Mouse (Mus musculus): Measurements from ENCODE around the gene Fam185a. TPM values are rescaled to one million over a fixed set of nuclear protein-coding genes. Genes with fewer than 3 reads are reported as not detected.
A peak's percentile ranks its signal among the peaks of the same experiment; 100 is the strongest.

The Fam185a gene
- polyA plus RNA-seq, 1 experiment: 2.8 TPM

DNA sequence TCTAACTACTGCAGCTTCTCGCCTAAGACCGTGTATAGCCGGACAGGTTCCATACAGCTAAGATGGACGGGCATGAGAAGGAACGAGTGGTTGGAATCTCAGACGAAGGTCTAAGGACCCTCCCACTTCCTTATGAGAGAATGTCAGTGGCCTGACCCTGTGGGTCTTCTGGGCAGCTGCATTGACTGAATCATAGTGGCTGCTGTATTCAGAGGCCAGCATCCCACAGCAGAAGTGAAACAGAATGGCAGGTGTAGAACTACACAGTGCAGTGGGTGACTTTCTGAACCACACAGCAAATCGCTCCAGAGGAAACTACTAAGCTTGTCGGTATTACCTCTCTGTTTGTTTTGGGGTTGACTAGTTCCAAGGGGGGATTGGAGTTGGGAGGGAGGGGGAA, 80.4 kb downstream of the Fam185a start:
- H3K27me3 ChIP-seq (ENCODE audit: control insufficient read depth, insufficient read depth, insufficient read length): no peaks in the 10 kb centered on the region
- H3K79me2 ChIP-seq (ENCODE audit: control insufficient read depth, insufficient read depth): no peaks in the 10 kb centered on the region
- TF ChIP-seq FOSL1 (IDR thresholded peaks at IDR 0.05; ENCODE audit: insufficient read depth, low read length, poor library complexity, severe bottlenecking): no peak
- peak; percentile 64 for TF ChIP-seq MYOD1 (IDR thresholded peaks at IDR 0.05; ENCODE audit: control insufficient read depth, insufficient read length, low read depth)
- H3K4me3 ChIP-seq (ENCODE audit: insufficient read depth, poor library complexity, severe bottlenecking): no peak overlapping the region
- no peaks in the 10 kb centered on the region for H3K79me3 ChIP-seq (ENCODE audit: low read depth)
- H3ac ChIP-seq (ENCODE audit: control insufficient read depth, insufficient read length, low read depth): no peak overlapping the region
- H3K36me3 ChIP-seq (ENCODE audit: control insufficient read depth, insufficient read depth): no peaks in the 10 kb centered on the region

DNA sequence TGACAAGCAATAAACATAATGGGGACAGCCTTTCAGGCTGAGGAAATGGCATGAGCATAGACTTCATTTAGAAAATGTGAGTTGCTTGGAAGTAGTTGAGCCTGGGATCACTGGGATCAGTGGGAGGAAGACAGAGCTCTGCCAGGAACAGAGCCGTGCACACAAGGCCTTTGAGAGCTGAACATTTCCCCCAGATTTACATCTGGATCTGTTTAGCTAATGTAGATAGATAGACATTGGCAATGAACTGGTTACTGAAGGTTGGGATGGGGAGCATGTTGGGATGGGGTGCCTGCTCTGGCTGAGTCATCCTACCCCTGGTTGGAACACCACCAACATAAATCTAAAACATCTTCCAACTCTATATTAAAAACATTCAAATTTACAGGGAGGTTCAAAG, 82.1 kb downstream of the Fam185a start:
- Histone ChIP-seq H3ac (ENCODE audit: control insufficient read depth, insufficient read length, low read depth) (no peak overlapping the region), H3K27me3 (ENCODE audit: control insufficient read depth, insufficient read depth, insufficient read length) (no peaks in the 10 kb centered on the region), H3K79me2 (ENCODE audit: control insufficient read depth, insufficient read depth) (no peaks in the 10 kb centered on the region), H3K4me3 (ENCODE audit: insufficient read depth, poor library complexity, severe bottlenecking) (no peak overlapping the region), H3K36me3 (ENCODE audit: control insufficient read depth, insufficient read depth) (no peaks in the 10 kb centered on the region), H3K79me3 (ENCODE audit: low read depth) (no peaks in the 10 kb centered on the region)
- TF ChIP-seq FOSL1 (IDR thresholded peaks at IDR 0.05; ENCODE audit: insufficient read depth, low read length, poor library complexity, severe bottlenecking) (no peak), CEBPB (IDR thresholded peaks at IDR 0.05; ENCODE audit: low read depth) (no peak), USF1 (IDR thresholded peaks at IDR 0.05; ENCODE audit: low read depth) (no peak), MAX (IDR thresholded peaks at IDR 0.05) (no peak), CTCF (IDR thresholded peaks at IDR 0.05; ENCODE audit: control insufficient read depth, insufficient read depth, insufficient read length) (no peak), MYOD1 (IDR thresholded peaks at IDR 0.05; ENCODE audit: control insufficient read depth, insufficient read length, low read depth) (no peak)

DNA sequence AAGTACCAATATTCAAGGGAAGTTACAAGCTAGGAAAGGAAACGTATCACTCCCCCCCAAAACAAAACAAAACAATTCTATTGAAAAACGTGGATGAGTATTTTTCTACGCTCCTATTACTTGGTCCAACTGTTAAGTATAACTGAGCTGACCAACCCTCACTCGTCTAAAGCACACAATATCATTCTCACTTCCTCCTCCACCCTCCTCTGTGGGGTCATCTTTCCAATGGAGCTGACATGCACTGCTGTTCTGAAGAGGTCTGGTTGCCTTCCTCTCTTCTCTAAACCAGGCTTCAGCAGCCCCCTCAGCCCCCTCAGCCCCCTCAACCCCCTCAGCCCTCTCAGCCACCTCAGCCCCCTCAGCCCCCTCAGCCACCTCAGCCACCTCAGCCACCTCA, 85.0 kb downstream of the Fam185a start:
- no peaks in the 10 kb centered on the region for H3K79me2 ChIP-seq (ENCODE audit: control insufficient read depth, insufficient read depth)
- no peaks in the 10 kb centered on the region for H3K79me3 ChIP-seq (ENCODE audit: low read depth)
- no peaks in the 10 kb centered on the region for H3K36me3 ChIP-seq (ENCODE audit: control insufficient read depth, insufficient read depth)
- H3K27me3 ChIP-seq (ENCODE audit: control insufficient read depth, insufficient read depth, insufficient read length): no peaks in the 10 kb centered on the region
- H3K4me3 ChIP-seq (ENCODE audit: insufficient read depth, poor library complexity, severe bottlenecking): no peak overlapping the region
- TF ChIP-seq CEBPB (IDR thresholded peaks at IDR 0.05; ENCODE audit: low read depth) (no peak), MYOG (IDR thresholded peaks at IDR 0.05; ENCODE audit: control insufficient read depth, extremely low read depth, insufficient read length) (no peak), MYOD1 (IDR thresholded peaks at IDR 0.05; ENCODE audit: control insufficient read depth, insufficient read length, low read depth) (no peak), USF1 (IDR thresholded peaks at IDR 0.05; ENCODE audit: low read depth) (no peak), CTCF (IDR thresholded peaks at IDR 0.05; ENCODE audit: control insufficient read depth, insufficient read depth, insufficient read length) (no peak), FOSL1 (IDR thresholded peaks at IDR 0.05; ENCODE audit: insufficient read depth, low read length, poor library complexity, severe bottlenecking) (no peak), MAX (IDR thresholded peaks at IDR 0.05) (no peak)
- no peak overlapping the region for H3ac ChIP-seq (ENCODE audit: control insufficient read depth, insufficient read length, low read depth)

DNA sequence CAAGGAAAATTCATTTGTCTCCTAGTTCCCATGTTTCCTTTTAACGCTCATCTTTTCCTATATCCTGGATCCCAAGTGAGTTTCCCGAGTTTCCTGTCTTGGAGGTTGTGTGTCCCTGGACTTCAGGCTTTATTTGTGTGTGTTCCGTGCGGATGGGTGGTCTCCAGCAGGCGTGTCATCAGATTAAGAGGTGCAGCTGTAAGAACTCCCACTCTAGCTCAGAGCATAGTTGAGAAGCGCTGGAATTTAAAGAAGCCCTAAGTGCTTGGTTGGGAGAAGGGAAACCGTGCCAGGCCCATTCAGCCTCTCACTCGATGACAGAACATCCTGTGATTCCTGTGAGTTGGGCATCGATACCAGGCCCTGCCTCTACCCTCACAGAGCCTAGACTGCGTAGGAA, 88.6 kb downstream of the Fam185a start:
- H3K79me3 ChIP-seq (ENCODE audit: low read depth): no peaks in the 10 kb centered on the region
- H3K27me3 ChIP-seq (ENCODE audit: control insufficient read depth, insufficient read depth, insufficient read length): no peaks in the 10 kb centered on the region
- H3ac ChIP-seq (ENCODE audit: control insufficient read depth, insufficient read length, low read depth): no peak overlapping the region
- TF ChIP-seq MYOG (IDR thresholded peaks at IDR 0.05; ENCODE audit: control insufficient read depth, extremely low read depth, insufficient read length) (no peak), CTCF (IDR thresholded peaks at IDR 0.05; ENCODE audit: control insufficient read depth, insufficient read depth, insufficient read length) (no peak), CEBPB (IDR thresholded peaks at IDR 0.05; ENCODE audit: low read depth) (no peak), FOSL1 (IDR thresholded peaks at IDR 0.05; ENCODE audit: insufficient read depth, low read length, poor library complexity, severe bottlenecking) (no peak), USF1 (IDR thresholded peaks at IDR 0.05; ENCODE audit: low read depth) (no peak), MYOD1 (IDR thresholded peaks at IDR 0.05; ENCODE audit: control insufficient read depth, insufficient read length, low read depth) (no peak), MAX (IDR thresholded peaks at IDR 0.05) (no peak)
- H3K4me3 ChIP-seq (ENCODE audit: insufficient read depth, poor library complexity, severe bottlenecking): no peak overlapping the region
- no peaks in the 10 kb centered on the region for H3K79me2 ChIP-seq (ENCODE audit: control insufficient read depth, insufficient read depth)
- no peaks in the 10 kb centered on the region for H3K36me3 ChIP-seq (ENCODE audit: control insufficient read depth, insufficient read depth)

DNA sequence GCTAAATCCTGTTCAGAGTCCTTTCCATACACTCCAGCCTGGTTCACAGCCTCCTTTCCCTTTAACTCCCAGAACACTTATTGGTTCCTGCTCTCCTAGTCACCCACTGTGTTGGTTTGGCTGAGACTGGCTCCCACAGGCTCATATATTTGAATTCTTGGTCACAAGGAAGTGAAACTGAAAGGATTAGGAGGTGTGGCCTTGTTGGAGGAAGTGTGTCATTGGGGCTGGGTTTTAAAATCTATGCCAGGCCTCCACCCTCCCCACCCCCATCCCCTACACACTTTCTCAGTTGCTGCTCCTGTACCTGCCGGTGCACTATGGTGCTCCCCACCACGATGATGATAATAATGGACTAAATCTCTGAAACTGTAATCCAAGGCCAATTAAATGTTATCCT, 92.8 kb downstream of the Fam185a start:
- Histone ChIP-seq H3K27me3 (ENCODE audit: control insufficient read depth, insufficient read depth, insufficient read length) (no peaks in the 10 kb centered on the region), H3K36me3 (ENCODE audit: control insufficient read depth, insufficient read depth) (no peaks in the 10 kb centered on the region), H3K79me2 (ENCODE audit: control insufficient read depth, insufficient read depth) (no peaks in the 10 kb centered on the region), H3K79me3 (ENCODE audit: low read depth) (no peaks in the 10 kb centered on the region), H3ac (ENCODE audit: control insufficient read depth, insufficient read length, low read depth) (no peak overlapping the region), H3K4me3 (ENCODE audit: insufficient read depth, poor library complexity, severe bottlenecking) (no peak overlapping the region)
- no peak for TF ChIP-seq MAX (IDR thresholded peaks at IDR 0.05)
- no peak for TF ChIP-seq USF1 (IDR thresholded peaks at IDR 0.05; ENCODE audit: low read depth)
- TF ChIP-seq MYOD1 (IDR thresholded peaks at IDR 0.05; ENCODE audit: control insufficient read depth, insufficient read length, low read depth): no peak
- no peak for TF ChIP-seq CTCF (IDR thresholded peaks at IDR 0.05; ENCODE audit: control insufficient read depth, insufficient read depth, insufficient read length)
- TF ChIP-seq CEBPB (IDR thresholded peaks at IDR 0.05; ENCODE audit: low read depth): no peak
- no peak for TF ChIP-seq FOSL1 (IDR thresholded peaks at IDR 0.05; ENCODE audit: insufficient read depth, low read length, poor library complexity, severe bottlenecking)
- no peak for TF ChIP-seq MYOG (IDR thresholded peaks at IDR 0.05; ENCODE audit: control insufficient read depth, extremely low read depth, insufficient read length)

DNA sequence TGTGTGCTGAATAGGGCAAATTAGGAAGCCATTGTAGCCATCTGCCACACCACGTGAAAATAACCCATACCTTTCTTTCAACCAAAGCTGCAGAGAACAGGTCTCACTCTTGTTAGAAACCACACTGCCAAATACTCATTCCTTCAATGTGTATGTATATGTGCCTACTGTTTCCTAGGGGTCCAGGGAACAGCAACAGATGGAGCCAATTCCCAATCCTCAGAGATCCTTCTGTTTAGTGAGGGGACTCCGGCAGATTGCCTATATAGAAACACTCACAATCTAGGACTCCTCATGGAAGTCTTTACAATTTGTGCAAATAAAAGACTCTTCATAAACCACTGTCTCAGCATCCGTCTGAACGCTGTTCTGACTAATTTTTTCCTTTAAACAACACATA, 93.4 kb downstream of the Fam185a start:
- Histone ChIP-seq H3K79me2 (ENCODE audit: control insufficient read depth, insufficient read depth) (no peaks in the 10 kb centered on the region), H3ac (ENCODE audit: control insufficient read depth, insufficient read length, low read depth) (no peak overlapping the region), H3K4me3 (ENCODE audit: insufficient read depth, poor library complexity, severe bottlenecking) (no peak overlapping the region), H3K36me3 (ENCODE audit: control insufficient read depth, insufficient read depth) (no peaks in the 10 kb centered on the region), H3K79me3 (ENCODE audit: low read depth) (no peaks in the 10 kb centered on the region), H3K27me3 (ENCODE audit: control insufficient read depth, insufficient read depth, insufficient read length) (no peaks in the 10 kb centered on the region)
- TF ChIP-seq USF1 (IDR thresholded peaks at IDR 0.05; ENCODE audit: low read depth) (no peak), CTCF (IDR thresholded peaks at IDR 0.05; ENCODE audit: control insufficient read depth, insufficient read depth, insufficient read length) (no peak), MYOD1 (IDR thresholded peaks at IDR 0.05; ENCODE audit: control insufficient read depth, insufficient read length, low read depth) (no peak), MYOG (IDR thresholded peaks at IDR 0.05; ENCODE audit: control insufficient read depth, extremely low read depth, insufficient read length) (no peak), MAX (IDR thresholded peaks at IDR 0.05) (no peak), FOSL1 (IDR thresholded peaks at IDR 0.05; ENCODE audit: insufficient read depth, low read length, poor library complexity, severe bottlenecking) (no peak), CEBPB (IDR thresholded peaks at IDR 0.05; ENCODE audit: low read depth) (no peak)
